Comparison of ENCODE assay signal across 10 mouse cellular contexts in genomic region chr9:75632902-75633301, GRCm38 (mm10). TPM values are rescaled to one million over a fixed set of nuclear protein-coding genes. Genes with fewer than 3 reads are reported as not detected.
DNase-seq lines count a peak whose midpoint lies in the region; ATAC-seq lines count a peak whose summit lies in the region.
"Had no signal": no experiment of that assay in that cellular context is flagged by ENCODE, and none has a peak within 500 bp of the region (broad histone marks: within the 10 kb centered on the region; RNA-seq: fewer than 3 reads in every experiment).

No protein-coding gene starts in this region.

- H3K27ac ChIP-seq in liver, embryonic 11.5 days (ENCODE audit: low read depth, low read length): no peak overlapping the region

- H3K4me3 ChIP-seq in liver, embryonic 11.5 days (ENCODE audit: low read depth, low read length): no peak overlapping the region
- H3K4me3 ChIP-seq: embryonic facial prominence, embryonic 15.5 days; limb, embryonic 15.5 days had no signal

- no peaks in the 10 kb centered on the region for H3K9me3 ChIP-seq in liver, embryonic 11.5 days (ENCODE audit: control insufficient read depth, low read length)
- H3K9me3 ChIP-seq: embryonic facial prominence, embryonic 15.5 days; limb, embryonic 15.5 days had no signal

- 45% methylated on average over 1 of the region's 1 CpGs for WGBS in liver, embryonic 11.5 days

- H3K27me3 ChIP-seq in liver, embryonic 11.5 days (replicated peaks; ENCODE audit: control insufficient read depth, insufficient read depth, low read length): no peaks in the 10 kb centered on the region
- H3K27me3 ChIP-seq: embryonic facial prominence, embryonic 15.5 days; limb, embryonic 15.5 days had no signal

- intact Hi-C loops in left cerebral cortex, postnatal 36 days (cut with DNase I): no loop called here

- H3K36me3 ChIP-seq in liver, embryonic 11.5 days (ENCODE audit: control insufficient read depth, insufficient read depth, low read length): no peaks in the 10 kb centered on the region

- DNase-seq in adrenal gland, postnatal 10 days: peak; percentile 25
- no peak for DNase-seq in adrenal gland, adult 8-10 months
- DNase-seq in liver: peak; percentile 33
- DNase-seq in liver, embryonic 11.5 days (ENCODE audit: low spot score): no peak
- DNase-seq in embryo, embryonic 11 days: peak; percentile 48
- no peak for DNase-seq in left cerebral cortex, postnatal 36 days (ENCODE audit: low spot score in 2 of 2)
- no peak for DNase-seq in layer of hippocampus, adult 9-11 months

- ATAC-seq in liver, embryonic 11.5 days (replicated peaks; ENCODE audit: low FRiP score): no peak; the same call in 1 of the 2 replicates
- peak; percentile 88; the same call in 1 of the 2 replicates for ATAC-seq in megakaryocyte-erythroid progenitor cell, adult 5-6 weeks (replicated peaks; ENCODE audit: low FRiP score, low TSS enrichment, poor library complexity, severe bottlenecking)

- no peak overlapping the region for H3K9ac ChIP-seq in liver, embryonic 11.5 days (ENCODE audit: low read depth, low read length)
- H3K9ac ChIP-seq: embryonic facial prominence, embryonic 15.5 days; limb, embryonic 15.5 days had no signal

- no peak overlapping the region for H3K4me2 ChIP-seq in liver, embryonic 11.5 days
- H3K4me2 ChIP-seq: embryonic facial prominence, embryonic 15.5 days; limb, embryonic 15.5 days had no signal

- H3K4me1 ChIP-seq in liver, embryonic 11.5 days (replicated peaks; ENCODE audit: control insufficient read depth, insufficient read depth, low read length): no peaks in the 10 kb centered on the region

RNA-seq across cellular contexts. Expression of gene Lysmd2, which starts 7.4 kb away (rescaled TPM):
- 10 to 100 TPM; 15.3 to 17.5 TPM for total RNA-seq in adrenal gland, postnatal 10 days (2021)
- 10 to 100 TPM; 12.8 to 20.1 (median 17.1) TPM for total RNA-seq in adrenal gland, adult 8-10 months (2022)
- 10.1 and 10.8 TPM in 2 replicates for polyA plus RNA-seq in liver, embryonic 11.5 days (2014; fragmentation: Nextera tagmentation; extraction: Ambion mirVana)
- 1.9 and 3.5 TPM in 2 replicates for total RNA-seq in megakaryocyte-erythroid progenitor cell, adult 5-6 weeks (2014; fragmentation: Nextera tagmentation)
- total RNA-seq in megakaryocyte-erythroid progenitor cell, adult 5-6 weeks (2017): 0.33 and 2.4 TPM in 2 replicates
- 10 to 100 TPM; 67.6 to 71.9 TPM for total RNA-seq in left cerebral cortex, postnatal 36 days (2021)

RNA-seq across cellular contexts. Expression of gene Tmod2, which starts 21.8 kb away (rescaled TPM):
- 10 to 100 TPM; 17.9 to 25.6 TPM for total RNA-seq in adrenal gland, postnatal 10 days (2021)
- 10 to 100 TPM; 11.3 to 23.2 (median 16.8) TPM for total RNA-seq in adrenal gland, adult 8-10 months (2022)
- 2.8 and 3.1 TPM in 2 replicates for polyA plus RNA-seq in liver, embryonic 11.5 days (2014; fragmentation: Nextera tagmentation; extraction: Ambion mirVana)
- 0.17 TPM in 1 of 2 replicates, not detected in the other for total RNA-seq in megakaryocyte-erythroid progenitor cell, adult 5-6 weeks (2014; fragmentation: Nextera tagmentation)
- not detected in 2 replicates for total RNA-seq in megakaryocyte-erythroid progenitor cell, adult 5-6 weeks (2017)
- total RNA-seq in left cerebral cortex, postnatal 36 days (2021): 100 to 1,000 TPM; 368 to 380 TPM

RNA-seq across cellular contexts. Expression of gene Scg3, which starts 51.0 kb away (rescaled TPM):
- 10 to 100 TPM; 22.3 to 23.3 TPM for total RNA-seq in adrenal gland, postnatal 10 days (2021)
- total RNA-seq in adrenal gland, adult 8-10 months (2022): 10 to 100 TPM; 31.3 to 44.0 (median 31.5) TPM
- polyA plus RNA-seq in liver, embryonic 11.5 days (2014; fragmentation: Nextera tagmentation; extraction: Ambion mirVana): 0.08 and 0.38 TPM in 2 replicates
- total RNA-seq in megakaryocyte-erythroid progenitor cell, adult 5-6 weeks (2014; fragmentation: Nextera tagmentation): not detected in 2 replicates
- total RNA-seq in megakaryocyte-erythroid progenitor cell, adult 5-6 weeks (2017): not detected in 2 replicates
- total RNA-seq in left cerebral cortex, postnatal 36 days (2021): 100 to 1,000 TPM; 273 to 322 TPM

Comparison
In these comparisons a context has a peak if more than half of its experiments do, and no peak if none do; other contexts are left out.
1. DNase-seq: peak in adrenal gland, postnatal 10 days (single experiment), liver (single experiment) and embryo, embryonic 11 days (single experiment); none in adrenal gland, adult 8-10 months (single experiment), liver, embryonic 11.5 days (single experiment), left cerebral cortex, postnatal 36 days (0 of 2) and layer of hippocampus, adult 9-11 months (single experiment).
2. RNA of gene Tmod2, which starts 21.8 kb away (total RNA-seq): 368 to 380 TPM in left cerebral cortex, postnatal 36 days; 17.9 to 25.6 TPM in adrenal gland, postnatal 10 days, 11.3 to 23.2 TPM in adrenal gland, adult 8-10 months and 0.17 TPM in megakaryocyte-erythroid progenitor cell, adult 5-6 weeks; every median in the first group is over 10 times any median in the second.
3. RNA of gene Scg3, which starts 51.0 kb away (total RNA-seq): 273 to 322 TPM in left cerebral cortex, postnatal 36 days, 31.3 to 44.0 TPM in adrenal gland, adult 8-10 months and 22.3 to 23.3 TPM in adrenal gland, postnatal 10 days; not detected in megakaryocyte-erythroid progenitor cell, adult 5-6 weeks; every median in the first group is over 10 times any median in the second.